Mouse (Mus musculus) heart, postnatal 36 days (tissue): ENCODE results near the gene Dhx58. TPM values are rescaled to one million over a fixed set of nuclear protein-coding genes. Genes with fewer than 3 reads are reported as not detected.

ENCODE experiments used
- DNase-seq, 2 experiments: peaks; one replicate each; pipeline ENCODE4 v3.0.0; 2021 to 2022
- intact Hi-C: fragments of 180-260 bp; cut with DNase I; formaldehyde crosslinking; loops from one replicate; pipeline ENCODE4 v1.15.1; 2025
- total RNA-seq, 2 experiments: library from RNA; stranded (reverse); gene quantifications; 2 replicates each; pipeline ENCODE4 v1.2.3; 2021

Dhx58 gene
- total RNA-seq, 2 experiments from 2014 or later, result 0.75 to 2.8 TPM

DNA sequence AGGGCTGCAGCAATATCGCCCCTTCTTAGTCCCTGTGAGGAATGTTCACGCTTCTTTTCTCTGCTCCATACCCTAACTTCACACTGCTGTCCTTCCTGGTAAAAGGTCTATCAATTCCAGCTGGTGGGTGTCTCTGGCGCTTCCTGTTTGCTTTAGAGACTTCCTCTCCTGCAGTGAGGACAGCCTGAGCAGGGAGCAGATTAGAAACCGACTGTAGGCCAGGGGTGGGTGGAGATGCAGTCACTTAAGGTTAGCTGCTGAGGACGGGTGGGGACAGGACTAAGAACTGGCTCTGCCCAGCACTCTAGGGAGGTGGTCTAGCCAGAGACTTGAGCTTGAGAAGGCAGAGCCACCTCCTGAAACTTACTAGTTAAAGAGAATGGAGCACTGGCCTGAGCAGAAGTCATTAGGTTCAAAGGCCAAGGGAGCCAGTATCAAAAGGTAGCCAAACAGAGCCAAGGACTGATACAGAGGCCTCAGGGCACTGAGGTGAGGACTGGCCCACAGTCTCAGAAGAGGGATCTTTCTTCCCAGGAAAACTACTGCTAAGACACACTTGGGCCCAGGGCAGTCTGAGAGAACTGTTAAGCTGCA lies 20.9 kb upstream of the Dhx58 start:
- DNase-seq, result peak in 1 of 2 experiments; percentile 52
- intact Hi-C loops, result loop anchor here (5.0 kb wide), 1 partner anchor 217 kb away; no protein-coding TSS in a partner anchor

DNA sequence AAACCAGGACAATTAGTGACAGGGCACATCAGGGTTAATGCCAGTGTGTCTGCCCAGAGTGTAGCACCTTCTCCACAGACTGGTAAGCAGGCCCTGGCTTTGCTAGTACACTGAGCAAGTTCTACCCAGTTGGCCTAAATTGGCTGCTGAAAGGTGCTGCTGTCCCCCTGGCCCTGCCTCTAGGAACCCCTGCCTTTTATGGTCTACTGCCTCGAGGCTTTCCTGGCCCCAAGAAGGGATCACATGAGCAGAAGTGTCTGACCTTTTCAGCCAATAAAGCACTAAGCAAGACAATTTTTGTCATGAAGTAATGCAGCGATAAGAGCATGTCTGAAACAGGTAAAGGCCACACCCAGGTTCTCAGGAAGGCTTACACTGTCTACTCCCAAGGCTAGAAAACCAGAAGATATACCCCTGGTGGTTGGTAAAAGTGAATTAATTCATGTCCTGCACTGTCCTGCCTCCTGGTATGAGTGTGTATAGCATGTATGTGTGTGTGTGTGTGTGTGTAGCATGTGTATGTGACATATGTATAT lies 18.5 kb upstream of the Dhx58 start:
- DNase-seq, result no peak
- intact Hi-C loops, result loop anchor here (2.0 to 5.0 kb wide), 2 partner anchors 14 to 220 kb away; no protein-coding TSS in a partner anchor

DNA sequence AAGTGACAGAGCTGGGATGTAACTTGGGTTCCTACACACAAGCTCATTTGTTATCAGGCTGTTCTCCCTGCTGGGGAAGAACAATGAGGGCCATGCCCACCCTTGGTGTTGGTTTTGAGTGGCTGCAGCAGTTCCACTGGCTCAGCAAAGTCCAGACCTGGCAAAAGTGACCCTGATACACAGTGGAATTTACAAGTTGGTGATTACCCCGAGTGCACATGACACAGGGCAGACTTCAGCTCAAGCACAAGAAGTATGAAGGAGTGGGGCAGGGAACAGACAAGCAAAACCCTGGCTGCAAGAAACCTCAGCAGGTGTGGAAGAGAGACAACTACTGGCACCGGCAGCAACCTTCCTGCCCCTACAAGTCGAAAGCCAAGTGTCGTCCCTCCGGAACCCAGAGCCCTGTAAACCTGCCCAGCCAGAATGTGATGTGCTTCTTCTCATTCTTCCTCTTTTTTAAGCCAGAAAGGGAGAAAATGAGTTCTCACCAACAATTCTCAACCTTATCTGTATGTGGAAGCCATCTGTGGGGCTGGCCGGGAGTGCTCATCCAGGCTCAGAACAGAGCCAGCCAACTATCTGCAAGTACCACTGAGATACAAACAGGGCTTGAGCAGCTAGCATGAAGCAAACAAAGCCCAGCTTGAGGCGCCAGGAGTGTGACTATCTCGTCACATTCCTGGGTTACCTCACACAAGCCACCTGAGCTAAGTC lies 17.9 kb upstream of the Dhx58 start:
- intact Hi-C loops, result loop anchor here (2.0 to 5.0 kb wide), 2 partner anchors 15 to 220 kb away; no protein-coding TSS in a partner anchor
- no peak for DNase-seq

DNA sequence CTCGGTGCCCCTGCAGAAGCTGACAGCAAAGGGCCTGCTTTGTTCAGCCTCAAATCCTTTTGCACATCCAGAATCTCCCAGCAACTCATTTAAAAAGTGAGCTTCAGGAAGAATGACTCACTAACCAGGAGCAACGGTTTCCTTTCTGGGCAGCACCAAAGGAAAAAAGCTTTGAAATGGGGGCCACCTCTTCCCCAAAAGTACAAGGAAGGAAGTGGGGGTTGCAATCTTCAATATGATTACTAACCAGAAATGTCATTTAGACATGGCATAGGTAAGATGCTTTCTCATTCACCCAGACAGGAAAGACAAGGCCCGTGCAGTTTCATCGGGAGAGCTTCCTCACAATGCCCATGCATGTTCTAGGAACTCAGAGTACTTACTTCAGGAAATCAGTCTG lies 17.2 kb upstream of the Dhx58 start:
- DNase-seq, result no peak

DNA sequence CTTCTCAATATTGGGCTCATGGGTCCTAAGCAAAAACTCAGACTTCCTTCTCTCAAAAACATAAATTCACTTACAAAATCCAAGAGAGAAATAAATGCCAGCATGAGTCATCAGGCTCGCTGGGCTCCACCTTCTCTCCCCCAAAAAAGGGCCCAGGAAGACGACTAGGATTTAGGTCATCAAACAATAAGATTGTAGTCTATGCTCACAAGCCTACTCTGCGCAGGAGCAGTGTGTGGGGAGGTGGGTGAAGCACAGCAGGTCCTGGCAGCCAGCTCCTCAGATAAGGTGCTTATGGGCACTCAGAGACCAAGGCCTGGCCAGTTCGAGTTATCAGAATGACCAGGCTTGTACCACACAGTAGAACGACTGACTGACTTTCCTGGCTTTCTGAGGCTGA lies 16.3 kb upstream of the Dhx58 start:
- DNase-seq, result no peak
- intact Hi-C loops, result loop anchor here (5.0 kb wide), 1 partner anchor 222 kb away; no protein-coding TSS in a partner anchor

More for the DNA sequence above, 17.2 kb upstream of the Dhx58 start:
- intact Hi-C loops, result loop anchor here (5.0 kb wide), 1 partner anchor 221 kb away; no protein-coding TSS in a partner anchor

DNA sequence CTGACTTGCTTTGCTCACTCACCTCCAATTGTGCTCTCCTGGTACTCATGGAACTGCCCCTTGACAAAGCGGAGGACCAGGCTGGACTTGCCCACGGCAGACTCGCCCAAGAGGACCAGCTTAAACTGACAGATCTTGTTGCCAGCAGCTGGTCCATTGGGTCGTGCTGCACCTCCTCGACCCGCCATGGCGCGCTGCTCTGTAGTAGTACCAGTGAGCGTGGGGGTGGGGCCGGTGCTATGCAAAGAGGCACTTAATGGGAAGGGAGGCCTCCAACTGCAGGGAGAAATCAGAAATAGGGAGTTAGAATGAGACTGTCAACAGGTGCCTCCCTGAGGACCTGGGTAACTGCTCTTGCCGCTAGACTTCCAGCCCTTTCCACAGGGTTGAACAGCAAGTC lies 15.8 kb upstream of the Dhx58 start:
- intact Hi-C loops, result loop anchor here (5.0 to 10.0 kb wide), 5 partner anchors 142 to 345 kb away; no protein-coding TSS in a partner anchor
- DNase-seq, result no peak

DNA sequence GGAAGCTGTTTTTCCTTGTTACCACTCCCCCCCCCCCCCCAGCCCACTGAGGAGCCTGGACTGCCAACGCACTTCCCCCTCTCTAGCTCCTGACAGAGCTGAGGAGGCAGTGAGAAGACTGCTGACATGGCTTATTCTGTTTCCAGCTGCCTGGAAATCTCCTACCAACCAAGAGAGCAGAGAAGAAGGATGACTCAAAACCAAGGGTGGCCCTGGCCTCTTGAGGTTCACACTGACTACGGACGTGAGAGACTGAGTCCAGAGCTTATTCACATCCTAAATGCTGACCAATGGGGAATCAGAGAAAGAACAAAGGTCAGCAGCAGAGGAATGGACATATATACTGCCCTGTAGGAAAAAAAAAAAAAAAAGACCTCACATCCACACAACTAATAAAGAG lies 15.2 kb upstream of the Dhx58 start:
- intact Hi-C loops, result loop anchor here (5.0 to 10.0 kb wide), 4 partner anchors 143 to 345 kb away; no protein-coding TSS in a partner anchor
- DNase-seq, result no peak

DNA sequence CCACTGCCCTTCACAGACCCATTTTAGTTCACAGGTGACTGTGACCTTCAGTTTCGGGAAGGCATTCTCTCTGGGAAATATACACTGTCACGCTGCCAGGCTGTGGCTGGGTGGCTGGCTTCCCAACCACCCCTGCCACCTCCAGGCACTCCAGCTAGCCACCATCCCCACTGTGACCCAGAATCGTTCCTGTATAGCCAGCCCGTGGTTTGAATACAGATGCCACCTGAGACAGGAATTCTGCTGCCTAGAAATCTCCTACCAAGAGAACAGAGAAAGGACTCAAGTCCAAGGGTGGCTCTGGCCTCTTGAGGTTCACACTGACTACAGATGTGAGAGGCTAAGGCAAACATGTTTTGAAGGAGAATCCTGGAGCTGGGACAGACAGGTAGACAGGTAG lies 14.8 kb upstream of the Dhx58 start:
- DNase-seq, result no peak
- intact Hi-C loops, result loop anchor here (5.0 to 10.0 kb wide), 4 partner anchors 143 to 346 kb away; no protein-coding TSS in a partner anchor

DNA sequence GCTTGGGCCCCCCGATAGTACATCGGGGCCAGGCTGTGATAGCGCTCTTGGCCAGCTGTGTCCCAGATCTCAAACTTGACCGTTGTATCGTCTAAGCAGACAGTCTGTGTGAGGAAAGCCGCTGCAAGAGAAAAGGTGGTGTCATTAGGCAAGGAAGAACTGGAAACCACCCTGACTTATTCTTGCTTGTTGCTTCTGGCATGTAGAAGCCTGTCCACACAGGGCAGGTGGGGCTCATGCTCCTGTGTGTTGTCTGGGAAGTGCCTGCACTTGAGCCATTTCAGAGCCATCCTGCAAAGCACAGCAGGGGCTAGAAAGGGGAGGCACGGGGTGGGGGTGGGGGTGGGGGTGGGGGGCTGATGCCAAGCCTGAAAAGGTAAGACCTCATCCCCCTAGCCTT lies 14.4 kb upstream of the Dhx58 start:
- DNase-seq, result no peak
- intact Hi-C loops, result loop anchor here (5.0 to 10.0 kb wide), 4 partner anchors 144 to 346 kb away; no protein-coding TSS in a partner anchor

DNA sequence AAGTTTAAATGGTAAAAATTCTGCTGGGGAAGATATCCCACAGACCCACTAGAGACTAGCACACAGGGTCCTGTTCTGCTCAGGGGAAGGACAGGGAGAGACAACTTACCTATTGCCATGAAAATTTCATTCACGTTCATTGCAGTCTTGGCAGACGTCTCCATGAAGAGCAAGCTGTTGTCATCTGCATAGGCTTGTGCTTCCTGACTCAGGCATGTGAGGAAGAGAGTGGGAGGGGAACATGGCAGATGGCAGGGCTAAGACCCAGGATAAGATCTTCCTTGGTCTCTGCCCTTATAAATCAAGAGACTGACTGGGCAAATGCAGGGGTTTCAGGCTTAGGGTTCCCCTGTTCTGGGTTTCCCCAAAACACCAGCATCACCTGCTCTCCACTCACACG lies 12.6 kb upstream of the Dhx58 start:
- intact Hi-C loops, result loop anchor here (5.0 to 10.0 kb wide), 4 partner anchors 146 to 348 kb away; no protein-coding TSS in a partner anchor
- DNase-seq, result no peak

DNA sequence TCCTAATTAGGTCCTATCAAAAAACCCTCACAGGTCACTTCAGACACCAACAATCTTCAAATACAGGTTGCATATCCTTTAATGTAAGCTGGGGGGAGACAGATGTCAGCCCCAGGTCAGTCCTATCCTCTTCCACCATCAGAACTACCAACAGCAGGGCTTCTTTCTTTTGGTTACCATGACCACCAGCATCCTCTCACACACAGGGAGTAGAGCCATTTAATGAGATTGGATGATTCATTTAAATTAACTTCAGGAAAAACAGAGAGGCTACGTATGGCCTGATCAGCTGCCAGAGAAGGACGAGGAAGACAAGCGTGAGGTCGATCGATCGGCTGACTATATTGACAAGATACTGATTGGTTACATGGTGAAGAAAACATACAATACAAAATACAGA lies 10.9 kb upstream of the Dhx58 start:
- no peak for DNase-seq
- intact Hi-C loops, result loop anchor here (1.0 to 10.0 kb wide), 5 partner anchors 46 to 350 kb away; no protein-coding TSS in a partner anchor

DNA sequence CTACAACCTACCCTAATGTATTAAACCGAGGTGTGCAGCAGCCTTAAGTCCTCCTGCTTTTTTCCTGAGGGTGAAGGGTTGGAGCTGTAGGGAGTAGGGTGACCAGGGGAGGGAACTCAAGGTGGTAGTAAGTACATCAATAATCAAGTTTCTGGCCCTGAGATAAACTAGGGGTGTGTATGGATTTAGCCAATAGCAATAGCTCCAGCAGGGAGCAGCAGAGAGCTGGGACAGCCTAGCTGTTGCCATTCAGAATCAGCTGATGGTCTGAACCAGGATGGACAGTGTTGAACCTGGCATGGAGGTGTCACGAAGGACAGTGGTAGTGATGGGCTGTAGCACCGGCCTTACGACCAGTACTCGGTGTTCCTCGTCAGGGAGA lies 10.5 kb upstream of the Dhx58 start:
- peak; percentile 83 to 88 for DNase-seq
- intact Hi-C loops, result loop anchor here (1.0 to 10.0 kb wide), 2 partner anchors 47 to 350 kb away; no protein-coding TSS in a partner anchor

DNA sequence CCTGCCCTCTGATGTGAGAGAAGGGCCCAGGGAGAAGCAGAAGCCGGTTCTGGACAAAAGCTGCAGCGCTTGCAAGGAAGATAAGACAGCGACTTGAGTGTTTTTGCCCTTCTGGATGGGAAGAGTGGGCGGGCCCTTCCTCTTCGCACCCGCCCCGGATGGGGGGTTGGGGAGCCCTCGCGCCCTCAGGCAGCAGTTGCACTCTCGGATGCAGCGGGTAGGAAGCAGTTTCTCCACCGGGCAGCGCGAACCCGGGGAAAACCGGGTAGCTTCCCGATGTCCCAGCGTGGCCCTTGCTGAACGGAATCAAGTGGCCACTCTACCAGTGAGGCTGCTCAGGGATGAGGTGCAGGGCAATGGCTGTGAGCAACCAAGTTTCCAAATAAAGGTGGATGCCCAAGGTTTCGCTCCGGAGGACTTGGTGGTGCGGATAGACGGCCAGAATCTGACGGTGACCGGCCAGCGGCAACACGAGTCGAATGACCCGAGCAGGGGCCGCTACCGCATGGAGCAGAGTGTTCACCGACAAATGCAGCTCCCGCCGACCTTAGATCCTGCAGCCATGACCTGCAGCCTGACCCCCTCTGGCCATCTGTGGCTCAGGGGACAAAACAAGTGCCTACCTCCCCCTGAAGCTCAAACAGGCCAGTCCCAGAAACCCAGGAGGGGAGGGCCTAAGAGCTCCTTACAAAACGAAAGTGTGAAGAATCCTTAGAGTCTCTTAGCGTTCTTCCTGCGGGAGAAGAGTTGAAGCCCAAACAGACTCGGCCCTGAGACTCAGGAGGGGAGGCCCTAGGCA lies 9.9 kb upstream of the Dhx58 start, which contains the start of gene Hspb9:
TSS of gene Hspb9 (plus strand) at position 116 of the 799 bp plus-strand sequence.
- intact Hi-C loops, result loop anchor here (1.0 to 10.0 kb wide), 2 partner anchors 47 to 351 kb away; no protein-coding TSS in a partner anchor

DNA sequence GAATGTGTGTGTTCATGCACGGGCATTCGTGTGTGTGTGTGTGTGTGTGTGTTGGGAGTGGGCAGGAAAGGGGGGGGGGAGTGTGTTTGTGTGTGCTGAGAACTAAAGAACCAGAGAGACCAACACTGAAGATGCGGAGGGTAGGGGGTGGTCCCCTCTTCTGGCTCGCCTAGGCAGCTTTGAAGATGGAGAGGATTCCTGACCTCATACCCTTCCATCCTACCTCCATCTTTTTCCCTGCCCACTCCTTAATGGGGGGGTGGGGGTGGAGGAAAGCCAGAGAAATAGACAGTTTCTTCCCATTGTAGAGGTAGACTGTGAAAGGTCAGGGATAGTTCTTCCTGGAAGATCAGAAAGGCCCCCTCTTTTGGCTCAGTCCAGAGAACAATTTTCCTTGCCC lies 9.1 kb upstream of the Dhx58 start:
- no peak for DNase-seq
- intact Hi-C loops, result loop anchor here (10.0 kb wide), 1 partner anchor 352 kb away; no protein-coding TSS in a partner anchor

More for the DNA sequence above, 9.9 kb upstream of the Dhx58 start, which contains the start of gene Hspb9:
- peak; percentile 77 to 79 for DNase-seq

DNA sequence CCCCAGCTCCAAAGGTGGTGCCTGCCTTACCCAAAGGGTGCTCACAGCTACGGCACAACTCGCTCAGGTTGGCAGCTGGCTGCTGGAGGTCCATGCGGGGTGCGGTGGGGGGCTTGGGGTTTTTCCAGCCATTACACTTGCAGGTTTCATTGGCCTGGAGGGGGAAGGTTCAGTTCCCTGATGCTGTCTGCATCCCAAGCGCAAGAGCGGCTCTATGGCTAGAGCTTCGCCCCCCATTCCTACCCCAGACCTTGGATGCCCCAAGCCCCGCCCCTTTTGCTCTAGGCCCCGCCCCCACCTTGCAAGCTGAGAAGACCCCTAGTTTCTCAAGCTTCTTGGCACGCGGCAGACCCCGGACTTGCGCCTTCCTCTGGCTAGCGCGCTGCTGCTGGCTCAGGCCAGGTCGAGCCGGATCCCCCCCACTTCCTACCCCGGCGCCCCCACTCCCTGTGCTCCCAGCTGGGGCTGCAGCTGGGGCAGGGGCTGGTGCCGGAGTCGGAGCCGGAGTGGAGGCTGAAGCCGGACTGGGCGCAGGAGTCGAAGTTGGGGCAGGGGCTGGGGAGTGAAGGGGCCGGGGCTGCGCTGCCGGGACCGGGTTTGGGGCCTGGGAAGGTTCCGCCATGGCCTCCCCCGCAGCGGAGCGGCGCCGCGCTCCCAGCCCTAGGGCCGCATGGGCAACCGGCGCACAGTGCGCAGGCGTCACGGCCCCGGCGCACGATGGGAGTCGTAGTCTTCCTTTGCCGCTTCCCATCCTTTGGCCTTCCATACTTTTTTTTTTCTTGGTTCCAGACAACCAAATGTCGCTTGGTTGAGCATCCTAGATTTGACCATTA lies 7.9 kb upstream of the Dhx58 start, which contains the start of gene Kat2a:
TSS of gene Kat2a (minus strand) at position 683 of the 833 bp plus-strand sequence.
- intact Hi-C loops, result loop anchor here (10.0 kb wide), 1 partner anchor 353 kb away; no protein-coding TSS in a partner anchor
- DNase-seq, result peak; percentile 86

DNA sequence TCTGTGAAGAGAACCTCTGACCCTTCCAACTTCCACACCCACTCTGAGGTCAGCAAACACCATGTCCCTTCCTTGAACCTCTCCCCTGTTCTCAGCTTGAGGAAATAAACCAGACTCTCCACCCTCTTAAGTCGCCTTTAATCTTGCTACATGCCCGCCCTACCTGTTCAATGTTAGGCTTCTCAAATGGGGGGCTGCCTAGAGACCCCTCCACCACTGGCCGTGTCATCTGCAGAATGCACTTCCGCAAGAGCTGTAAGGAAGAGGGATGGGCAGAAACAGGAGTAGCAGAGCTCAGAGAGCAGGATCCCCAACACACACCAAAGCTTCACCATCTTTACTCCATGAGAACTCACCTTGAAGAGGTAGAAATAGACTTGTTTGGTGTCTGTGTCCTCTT lies 6.9 kb upstream of the Dhx58 start:
- no peak for DNase-seq
- intact Hi-C loops, result loop anchor here (10.0 kb wide), 1 partner anchor 354 kb away; no protein-coding TSS in a partner anchor

DNA sequence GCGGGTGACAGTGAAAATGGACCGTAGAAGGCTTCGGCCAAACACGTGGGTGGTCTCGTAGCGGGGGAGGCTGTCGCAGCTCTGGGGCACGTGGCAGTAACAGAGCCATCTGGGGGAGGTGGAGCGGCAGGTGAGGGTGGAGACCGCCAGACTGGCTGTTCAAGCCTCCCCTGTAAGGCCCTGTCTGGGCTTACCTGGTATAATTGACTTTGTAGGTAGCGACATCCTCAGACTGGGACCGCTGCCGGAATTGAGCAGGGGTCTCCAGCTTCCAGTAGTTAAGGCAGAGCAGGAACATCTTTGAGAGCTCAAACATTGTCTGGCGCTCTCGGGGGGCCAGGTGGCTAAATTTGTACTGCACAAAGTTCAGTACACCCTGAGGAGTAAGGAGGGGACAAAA lies 6.5 kb upstream of the Dhx58 start:
- no peak for DNase-seq
- intact Hi-C loops, result loop anchor here (10.0 kb wide), 1 partner anchor 354 kb away; no protein-coding TSS in a partner anchor

DNA sequence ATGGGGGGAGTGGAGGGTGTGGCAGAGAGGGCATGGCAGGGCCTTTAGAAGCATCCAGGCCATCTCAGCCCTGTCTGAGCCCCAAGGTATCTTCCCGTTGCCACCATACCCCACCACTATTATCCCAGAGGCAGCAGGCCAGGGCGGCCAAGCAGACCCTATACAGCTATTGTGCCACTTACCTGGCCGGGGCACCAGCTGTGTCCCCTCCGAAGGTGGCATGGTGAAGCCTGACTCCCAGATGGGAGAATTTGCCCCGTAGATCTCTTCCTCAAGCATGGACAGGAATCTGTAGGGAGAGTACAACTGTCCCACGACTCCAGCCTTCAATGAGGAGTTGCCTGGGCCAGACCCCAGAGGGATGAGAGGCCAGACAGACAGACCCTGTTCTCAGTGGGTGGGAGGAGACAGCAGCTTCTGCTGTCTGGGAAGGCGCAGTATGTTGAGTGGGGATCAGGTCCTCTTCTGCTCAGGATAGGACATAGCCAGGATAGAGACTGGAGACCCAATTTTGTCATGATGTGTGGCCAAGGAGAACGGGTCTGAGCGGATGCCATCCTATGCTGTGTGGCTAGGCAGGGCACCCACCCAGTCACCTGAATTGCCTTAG lies 5.2 kb upstream of the Dhx58 start:
- intact Hi-C loops, result no loop called here
- DNase-seq, result no peak
